ENCODE assay signal across 8 mouse cellular contexts in genomic region chr4:43509109-43509508, GRCm38 (mm10). TPM values are rescaled to one million over a fixed set of nuclear protein-coding genes. Genes with fewer than 3 reads are reported as not detected.
DNase-seq lines count a peak whose midpoint lies in the region; ATAC-seq and TF ChIP-seq lines count a peak whose summit lies in the region.
"Had no signal": no experiment of that assay in that cellular context is flagged by ENCODE, and none has a peak within 500 bp of the region (broad histone marks: within the 10 kb centered on the region; RNA-seq: fewer than 3 reads in every experiment).

No protein-coding gene starts in this region.

- no peak for DNase-seq in lung, postnatal 0 days (ENCODE audit: low spot score)
- no peak for DNase-seq in lung, adult 2 months
- DNase-seq in layer of hippocampus, postnatal 10 days (ENCODE audit: low spot score in 2 of 2): no peak
- no peak for DNase-seq in spleen, adult 12 weeks (ENCODE audit: low spot score)

- H3K36me3 ChIP-seq in lung, postnatal 0 days (ENCODE audit: insufficient read depth, low read length): no peaks in the 10 kb centered on the region
- H3K36me3 ChIP-seq in embryonic facial prominence, embryonic 15.5 days: no peaks in the 10 kb centered on the region
- no peaks in the 10 kb centered on the region for H3K36me3 ChIP-seq in limb, embryonic 12.5 days
- H3K36me3 ChIP-seq in stomach, embryonic 14.5 days (ENCODE audit: control insufficient read depth, insufficient read depth, low read length): no peaks in the 10 kb centered on the region

- H3K27ac ChIP-seq in lung, postnatal 0 days (ENCODE audit: low read length): no peak overlapping the region
- no peak overlapping the region for H3K27ac ChIP-seq in embryonic facial prominence, embryonic 15.5 days (replicated peaks)
- H3K27ac ChIP-seq in limb, embryonic 12.5 days: no peak overlapping the region; the same call in 1 of the 2 replicates
- peak overlapping the region; percentile 39; the same call in 1 of the 2 replicates for H3K27ac ChIP-seq in stomach, embryonic 14.5 days (ENCODE audit: low read length)

- no peak overlapping the region for H3K9ac ChIP-seq in lung, postnatal 0 days (replicated peaks; ENCODE audit: low read depth)
- H3K9ac ChIP-seq in embryonic facial prominence, embryonic 15.5 days: 0 out of 2 replicates have a peak overlapping the region, but pooled peaks have one; percentile 28
- peak overlapping the region; percentile 59 for H3K9ac ChIP-seq in limb, embryonic 12.5 days (replicated peaks)
- H3K9ac ChIP-seq in stomach, embryonic 14.5 days (replicated peaks; ENCODE audit: low read depth, low read length): no peak overlapping the region

- H3K9me3 ChIP-seq in lung, postnatal 0 days (ENCODE audit: low read length): no peaks in the 10 kb centered on the region
- H3K9me3 ChIP-seq in embryonic facial prominence, embryonic 15.5 days (replicated peaks): no peaks in the 10 kb centered on the region
- no peaks in the 10 kb centered on the region for H3K9me3 ChIP-seq in limb, embryonic 12.5 days
- no peaks in the 10 kb centered on the region for H3K9me3 ChIP-seq in stomach, embryonic 14.5 days (ENCODE audit: control insufficient read depth, low read depth, low read length)

- TF ChIP-seq EP300 in lung, postnatal 0 days (IDR thresholded peaks at IDR 0.05): no peak

- peak overlapping the region; percentile 83 for H3K4me2 ChIP-seq in lung, postnatal 0 days (replicated peaks; ENCODE audit: low read depth, low read length)
- peak overlapping the region; percentile 76 for H3K4me2 ChIP-seq in embryonic facial prominence, embryonic 15.5 days (replicated peaks)
- H3K4me2 ChIP-seq in limb, embryonic 12.5 days: peak overlapping the region; percentile 80
- H3K4me2 ChIP-seq in stomach, embryonic 14.5 days (replicated peaks; ENCODE audit: low read depth, low read length): peak overlapping the region; percentile 86

- TF ChIP-seq POLR2A in lung, adult 2 months (IDR thresholded peaks at IDR 0.05; ENCODE audit: borderline replicate concordance, extremely low read depth, low read depth, low read length): no peak

- ATAC-seq in lung, postnatal 0 days: no peak
- ATAC-seq in embryonic facial prominence, embryonic 15.5 days (ENCODE audit: insufficient number of reproducible peaks, low FRiP score, low TSS enrichment, low read depth): no peak
- no peak for ATAC-seq in limb, embryonic 12.5 days (ENCODE audit: insufficient number of reproducible peaks, insufficient read depth, low FRiP score, low TSS enrichment, low read depth)
- no peak for ATAC-seq in stomach, embryonic 14.5 days (ENCODE audit: insufficient number of reproducible peaks, insufficient read depth, low FRiP score, low read depth)

- no peak overlapping the region; the same call in 1 of the 2 replicates for H3K4me3 ChIP-seq in lung, postnatal 0 days (ENCODE audit: low read depth, low read length)
- H3K4me3 ChIP-seq in lung, adult 2 months (replicated peaks; ENCODE audit: extremely low read depth, low read depth, low read length): no peak overlapping the region
- peak overlapping the region; percentile 45 for H3K4me3 ChIP-seq in embryonic facial prominence, embryonic 15.5 days (replicated peaks)
- H3K4me3 ChIP-seq in limb, embryonic 12.5 days (replicated peaks): peak overlapping the region; percentile 48
- H3K4me3 ChIP-seq in stomach, embryonic 14.5 days (ENCODE audit: low read depth, low read length): peak overlapping the region; percentile 40

- H3K4me1 ChIP-seq in lung, postnatal 0 days (ENCODE audit: insufficient read depth, low read depth, low read length): peaks cover 5% of the 10 kb centered on the region; the same call in 1 of the 2 replicates
- H3K4me1 ChIP-seq in lung, adult 2 months (ENCODE audit: control insufficient read depth, insufficient read depth, low read length): peaks cover 7% of the 10 kb centered on the region; the same call in 1 of the 2 replicates
- H3K4me1 ChIP-seq in embryonic facial prominence, embryonic 15.5 days: peaks cover 29% of the 10 kb centered on the region
- peaks cover 22% of the 10 kb centered on the region for H3K4me1 ChIP-seq in limb, embryonic 12.5 days (replicated peaks)
- H3K4me1 ChIP-seq in stomach, embryonic 14.5 days (ENCODE audit: control insufficient read depth, insufficient read depth, low read length): peaks cover 14% of the 10 kb centered on the region

- no peak for TF ChIP-seq CTCF in lung, postnatal 0 days (IDR thresholded peaks at IDR 0.05)
- no peak for TF ChIP-seq CTCF in lung, adult 2 months (IDR thresholded peaks at IDR 0.05; ENCODE audit: insufficient read depth, low read length)

- H3K27me3 ChIP-seq in lung, postnatal 0 days (replicated peaks; ENCODE audit: insufficient read depth, low read length): no peaks in the 10 kb centered on the region; the same call in 1 of the 2 replicates
- no peaks in the 10 kb centered on the region for H3K27me3 ChIP-seq in embryonic facial prominence, embryonic 15.5 days
- peaks cover 17% of the 10 kb centered on the region for H3K27me3 ChIP-seq in limb, embryonic 12.5 days
- H3K27me3 ChIP-seq in stomach, embryonic 14.5 days (ENCODE audit: control insufficient read depth, insufficient read depth, low read length): no peaks in the 10 kb centered on the region

- 38% methylated on average over 9 of the region's 9 CpGs for WGBS in lung, postnatal 0 days
- WGBS in lung, adult 2 months: 35% methylated on average over 9 of the region's 9 CpGs
- WGBS in embryonic facial prominence, embryonic 15.5 days: 36% methylated on average over 9 of the region's 9 CpGs
- WGBS in limb, embryonic 12.5 days: 37% methylated on average over 9 of the region's 9 CpGs
- 46% methylated on average over 9 of the region's 9 CpGs for WGBS in stomach, embryonic 14.5 days

RNA-seq across cellular contexts. Expression of gene Car9, which starts 2.3 kb away (rescaled TPM):
- 2.1 and 2.6 TPM in 2 replicates for polyA plus RNA-seq in lung, postnatal 0 days (2015; fragmentation: Nextera tagmentation; extraction: Ambion mirVana)
- polyA plus RNA-seq in lung, adult 2 months (2012; rRNA removed): 1.8 and 1.9 TPM in 2 replicates
- polyA plus RNA-seq in embryonic facial prominence, embryonic 15.5 days (2015; fragmentation: Nextera tagmentation; extraction: Ambion mirVana): 2.5 and 4.8 TPM in 2 replicates
- polyA plus RNA-seq in limb, embryonic 12.5 days (2016; fragmentation: Nextera tagmentation; extraction: Ambion mirVana): 1.1 and 1.3 TPM in 2 replicates
- 2.8 and 5.8 TPM in 2 replicates for polyA plus RNA-seq in stomach, embryonic 14.5 days (2014; fragmentation: Nextera tagmentation; extraction: Ambion mirVana)
- total RNA-seq in layer of hippocampus, postnatal 10 days (2021): 1 to 10 TPM in 1 of 2 experiments, under 1 TPM in 1; 0.54 to 1.7 TPM

RNA-seq across cellular contexts. Expression of gene Arhgef39, which starts 9.6 kb away (rescaled TPM):
- polyA plus RNA-seq in lung, postnatal 0 days (2015; fragmentation: Nextera tagmentation; extraction: Ambion mirVana): 2.4 and 3.5 TPM in 2 replicates
- 4.7 and 6.9 TPM in 2 replicates for polyA plus RNA-seq in lung, adult 2 months (2012; rRNA removed)
- polyA plus RNA-seq in embryonic facial prominence, embryonic 15.5 days (2015; fragmentation: Nextera tagmentation; extraction: Ambion mirVana): 36.8 and 39.8 TPM in 2 replicates
- polyA plus RNA-seq in limb, embryonic 12.5 days (2016; fragmentation: Nextera tagmentation; extraction: Ambion mirVana): 44.8 and 46.4 TPM in 2 replicates
- polyA plus RNA-seq in stomach, embryonic 14.5 days (2014; fragmentation: Nextera tagmentation; extraction: Ambion mirVana): 43.5 and 46.8 TPM in 2 replicates
- total RNA-seq in layer of hippocampus, postnatal 10 days (2021): 1 to 10 TPM; 1.2 to 1.8 TPM

RNA-seq across cellular contexts. Expression of gene Tpm2, which starts 14.5 kb away (rescaled TPM):
- 84.8 and 89.0 TPM in 2 replicates for polyA plus RNA-seq in lung, postnatal 0 days (2015; fragmentation: Nextera tagmentation; extraction: Ambion mirVana)
- 32.3 and 129 TPM in 2 replicates for polyA plus RNA-seq in lung, adult 2 months (2012; rRNA removed)
- polyA plus RNA-seq in embryonic facial prominence, embryonic 15.5 days (2015; fragmentation: Nextera tagmentation; extraction: Ambion mirVana): 456 and 604 TPM in 2 replicates
- polyA plus RNA-seq in limb, embryonic 12.5 days (2016; fragmentation: Nextera tagmentation; extraction: Ambion mirVana): 215 and 216 TPM in 2 replicates
- 790 and 843 TPM in 2 replicates for polyA plus RNA-seq in stomach, embryonic 14.5 days (2014; fragmentation: Nextera tagmentation; extraction: Ambion mirVana)
- total RNA-seq in layer of hippocampus, postnatal 10 days (2021): 1 to 10 TPM; 5.0 to 7.4 TPM

RNA-seq across cellular contexts. Expression of gene Ccdc107, which starts 16.4 kb away (rescaled TPM):
- polyA plus RNA-seq in lung, postnatal 0 days (2015; fragmentation: Nextera tagmentation; extraction: Ambion mirVana): 81.0 and 82.7 TPM in 2 replicates
- polyA plus RNA-seq in lung, adult 2 months (2012; rRNA removed): 191 and 235 TPM in 2 replicates
- polyA plus RNA-seq in embryonic facial prominence, embryonic 15.5 days (2015; fragmentation: Nextera tagmentation; extraction: Ambion mirVana): 71.7 and 81.0 TPM in 2 replicates
- polyA plus RNA-seq in limb, embryonic 12.5 days (2016; fragmentation: Nextera tagmentation; extraction: Ambion mirVana): 62.0 and 63.8 TPM in 2 replicates
- polyA plus RNA-seq in stomach, embryonic 14.5 days (2014; fragmentation: Nextera tagmentation; extraction: Ambion mirVana): 130 and 132 TPM in 2 replicates
- total RNA-seq in layer of hippocampus, postnatal 10 days (2021): 10 to 100 TPM; 30.2 to 35.7 TPM

RNA-seq across cellular contexts. Expression of gene Sit1, which starts 25.6 kb away (rescaled TPM):
- polyA plus RNA-seq in lung, postnatal 0 days (2015; fragmentation: Nextera tagmentation; extraction: Ambion mirVana): not detected in 2 replicates
- 0.85 and 1.2 TPM in 2 replicates for polyA plus RNA-seq in lung, adult 2 months (2012; rRNA removed)
- polyA plus RNA-seq in embryonic facial prominence, embryonic 15.5 days (2015; fragmentation: Nextera tagmentation; extraction: Ambion mirVana): not detected in 2 replicates
- polyA plus RNA-seq in limb, embryonic 12.5 days (2016; fragmentation: Nextera tagmentation; extraction: Ambion mirVana): not detected in 2 replicates
- polyA plus RNA-seq in stomach, embryonic 14.5 days (2014; fragmentation: Nextera tagmentation; extraction: Ambion mirVana): not detected in 2 replicates
- total RNA-seq in layer of hippocampus, postnatal 10 days (2021): not detected
- total RNA-seq: gastrocnemius, postnatal 36 days had no signal

Comparison
In these comparisons a context has a peak if more than half of its experiments do, and no peak if none do; other contexts are left out.
1. H3K4me3 ChIP-seq: peak in embryonic facial prominence, embryonic 15.5 days (single experiment), limb, embryonic 12.5 days (single experiment) and stomach, embryonic 14.5 days (single experiment); none in lung, postnatal 0 days (single experiment) and lung, adult 2 months (single experiment).
2. H3K9ac ChIP-seq: peak in embryonic facial prominence, embryonic 15.5 days (single experiment) and limb, embryonic 12.5 days (single experiment); none in lung, postnatal 0 days (single experiment) and stomach, embryonic 14.5 days (single experiment).
3. Peak in every context shown above with its lines, with median percentiles within 50 percentile points of each other: H3K4me2 ChIP-seq.